Mouse (Mus musculus) adrenal gland, postnatal 14 days (tissue): ENCODE results near the gene Trio. TPM values are rescaled to one million over a fixed set of nuclear protein-coding genes. Genes with fewer than 3 reads are reported as not detected.
"Not testable (repeated sequence)": the region's sequence is repeated elsewhere in the genome, so short reads cannot be mapped to it uniquely, and the experiment has no call there.

Source experiments
- DNase-seq: peaks from one replicate; pipeline ENCODE4 v3.0.0; 2021; ENCODE audit warnings: mixed read lengths
- total RNA-seq: library from RNA; stranded (reverse); gene quantifications from 2 replicates; pipeline ENCODE4 v1.2.3, GENCODE M21; 2021

The Trio gene
- total RNA-seq, 1 experiment from 2014 or later, result 59.0 TPM

DNA sequence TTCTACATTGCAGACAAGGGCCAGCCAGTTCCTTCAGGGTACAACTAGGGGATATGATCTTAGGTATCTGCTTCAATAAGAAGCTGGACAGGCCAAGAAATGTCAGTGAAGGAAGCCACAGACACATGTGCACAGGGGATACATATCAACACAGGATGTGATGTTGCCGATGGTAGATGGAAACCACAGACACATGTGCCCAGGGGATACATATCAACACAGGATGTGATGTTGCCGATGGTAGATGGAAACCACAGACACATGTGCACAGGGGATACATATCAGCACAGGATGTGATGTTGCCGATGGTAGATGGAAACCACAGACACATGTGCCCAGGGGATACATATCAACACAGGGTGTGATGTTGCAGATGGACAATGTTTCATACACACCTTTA, 197.8 kb downstream of the Trio start:
- DNase-seq, result not testable (repeated sequence)

DNA sequence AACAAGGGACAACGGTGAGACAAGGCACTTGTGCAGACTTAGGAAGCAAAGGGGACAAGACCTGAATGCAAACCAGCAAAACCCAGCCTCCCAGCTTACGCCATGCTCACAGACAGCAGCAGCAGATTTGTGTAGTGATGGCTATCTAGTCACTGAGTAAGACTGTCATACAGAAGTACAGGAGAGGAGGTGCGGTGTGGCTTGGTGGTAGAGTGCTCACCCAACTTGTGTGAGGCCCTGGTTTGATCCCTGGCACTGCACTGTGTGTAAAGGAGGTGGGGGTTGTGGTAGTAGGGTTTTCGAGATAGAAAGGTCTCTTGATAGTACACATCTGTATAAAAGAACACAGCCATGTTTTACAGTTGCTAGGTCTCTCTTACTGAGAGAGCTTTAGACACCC, 198.8 kb downstream of the Trio start:
- DNase-seq, result no peak

DNA sequence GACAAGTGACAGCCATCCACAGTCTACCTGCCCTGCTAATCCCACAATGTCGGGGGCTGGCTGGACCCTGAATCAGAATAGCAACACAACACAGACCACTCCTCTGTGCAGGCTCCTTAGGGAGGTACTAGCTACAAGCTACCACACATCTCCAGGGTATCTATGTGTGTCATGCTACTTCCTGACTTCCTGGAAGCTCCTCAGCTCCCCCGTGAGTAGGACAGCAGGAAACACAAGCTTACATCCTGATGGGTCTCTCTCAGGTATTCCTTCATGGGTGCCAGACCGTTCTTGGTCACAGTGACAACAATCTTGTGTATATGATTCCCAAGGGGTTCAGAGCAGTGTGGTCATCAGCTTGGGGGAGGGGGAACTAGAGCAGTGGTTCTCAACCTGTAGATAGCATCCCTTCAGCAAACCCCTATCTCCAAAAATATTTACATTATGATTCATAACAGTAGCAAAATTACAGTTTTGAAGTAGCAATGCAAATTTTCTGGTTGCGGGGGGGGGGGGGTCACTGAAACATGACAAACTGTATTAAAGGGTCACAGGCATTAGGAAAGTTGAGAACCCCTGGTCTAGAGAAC, 199.5 kb downstream of the Trio start:
- DNase-seq, result no peak

DNA sequence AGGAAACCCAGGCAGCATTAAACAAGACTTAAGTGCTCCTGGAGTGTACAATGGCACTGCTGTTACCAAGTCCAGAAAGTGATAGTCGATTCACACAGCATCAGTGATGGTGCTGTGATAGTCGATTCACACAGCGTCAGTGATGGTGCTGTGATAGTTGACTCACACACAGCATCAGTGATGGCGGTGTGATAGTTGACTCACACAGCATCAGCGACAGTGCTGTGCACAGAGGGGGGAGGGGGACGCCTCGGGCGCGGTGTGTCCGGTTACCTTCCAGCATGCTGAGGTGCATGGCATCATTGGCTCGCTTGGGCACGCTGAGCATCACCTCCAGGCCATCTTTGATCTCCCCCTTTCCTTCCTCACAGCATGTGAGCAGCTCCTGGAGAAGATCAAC, 200.3 kb downstream of the Trio start:
- DNase-seq, result no peak

DNA sequence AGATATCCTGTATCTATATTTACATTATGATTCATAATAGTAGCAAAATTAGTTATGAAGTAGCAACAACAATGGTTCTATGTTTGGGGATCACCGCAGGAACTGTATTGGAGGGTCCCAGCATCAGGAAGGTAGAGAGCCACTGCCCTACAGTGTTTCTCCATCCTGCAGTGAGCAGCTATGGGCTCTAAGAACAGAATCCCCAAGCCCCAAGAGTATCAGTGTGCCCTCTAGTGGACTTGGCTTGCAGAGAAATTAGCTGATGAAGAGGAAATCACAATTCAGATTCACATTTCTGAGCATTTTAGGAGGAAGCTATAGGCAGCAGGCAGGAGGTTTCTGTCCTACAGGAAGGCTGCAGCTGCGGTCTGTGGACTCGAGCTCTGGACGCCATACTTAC, 202.1 kb downstream of the Trio start:
- DNase-seq, result peak; percentile 53

DNA sequence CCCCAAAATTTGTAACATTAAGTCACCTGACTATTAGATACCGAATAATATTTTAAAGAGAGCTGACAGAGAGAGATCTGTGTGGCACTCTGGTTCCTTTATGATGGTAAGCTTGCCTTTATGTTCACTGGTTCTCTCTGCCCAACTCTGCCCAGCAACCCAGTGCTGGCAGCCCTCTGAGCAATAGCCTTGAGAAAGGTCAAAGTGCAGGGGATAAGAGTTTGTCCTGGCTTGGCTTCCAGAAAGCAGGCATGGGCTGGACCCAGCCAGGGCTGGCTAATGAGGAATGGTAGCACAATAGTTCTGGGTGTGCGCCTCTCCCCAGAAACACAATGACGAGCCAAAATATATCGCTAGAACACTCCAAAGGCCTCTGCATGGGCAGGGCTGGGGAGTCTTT, 203.2 kb downstream of the Trio start:
- DNase-seq, result peak; percentile 31

DNA sequence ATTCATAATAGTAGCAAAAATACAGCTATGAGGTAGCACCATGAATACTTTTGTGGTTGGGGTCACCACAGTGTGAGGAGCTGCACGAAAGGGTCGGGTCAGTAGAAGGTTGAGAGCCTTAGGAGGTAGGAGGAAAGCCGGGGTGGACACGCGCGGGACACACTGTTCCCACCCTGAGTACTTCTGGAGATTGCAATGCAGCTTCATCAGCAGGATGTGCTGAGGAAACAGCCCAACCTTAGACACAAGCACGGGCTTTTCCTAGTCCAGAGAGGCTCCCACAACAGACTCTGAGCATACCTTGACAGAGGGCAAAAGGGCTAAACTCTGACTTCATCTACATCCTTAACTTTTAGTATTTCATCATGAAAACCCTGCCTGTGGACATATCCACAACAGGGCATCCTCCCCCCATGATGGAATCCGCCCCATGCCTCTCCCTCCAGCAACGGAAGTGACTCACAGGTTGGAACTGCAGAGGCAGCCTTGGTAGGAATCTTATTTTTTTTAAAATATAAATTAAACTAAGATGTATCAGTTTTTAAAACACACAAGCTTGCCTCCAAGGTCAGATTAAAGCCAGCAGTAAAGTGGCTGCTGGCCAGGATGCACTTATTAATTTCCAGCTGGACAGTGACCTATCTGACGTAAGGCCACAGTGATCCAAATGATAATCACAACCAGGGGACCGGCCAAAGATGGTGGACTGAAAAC, 203.8 kb downstream of the Trio start:
- DNase-seq, result peak; percentile 60

- DNase-seq, result no peak
Measured at GRCm38 (mm10) chr15:27817096-27817495, 208.6 kb downstream of the Trio start.

GRCm38 (mm10) chr15:27814677-27815391, 210.8 kb downstream of the Trio start:
- no peak for DNase-seq

- no peak for DNase-seq
Measured at GRCm38 (mm10) chr15:27810793-27811488, 214.7 kb downstream of the Trio start.

DNA sequence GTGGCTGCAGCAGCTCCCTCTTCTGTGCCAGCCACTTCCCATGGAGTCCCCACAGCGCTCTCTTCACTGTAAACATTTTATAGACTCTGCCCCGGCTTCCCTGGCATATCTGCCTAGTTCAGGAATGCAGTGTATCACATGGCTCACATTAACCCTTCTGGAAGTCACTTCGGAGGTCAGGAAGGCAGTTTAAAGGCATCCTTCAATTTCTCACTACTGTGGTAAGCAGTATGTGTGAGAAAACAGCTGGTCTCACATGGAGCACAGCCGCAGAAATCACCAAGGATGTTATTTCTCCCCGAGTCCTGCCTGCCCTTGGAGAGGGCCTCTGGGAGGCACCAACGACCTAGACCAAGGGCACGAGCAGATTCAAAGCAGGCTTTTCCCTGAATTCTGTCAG, 215.4 kb downstream of the Trio start:
- peak; percentile 29 for DNase-seq

DNA sequence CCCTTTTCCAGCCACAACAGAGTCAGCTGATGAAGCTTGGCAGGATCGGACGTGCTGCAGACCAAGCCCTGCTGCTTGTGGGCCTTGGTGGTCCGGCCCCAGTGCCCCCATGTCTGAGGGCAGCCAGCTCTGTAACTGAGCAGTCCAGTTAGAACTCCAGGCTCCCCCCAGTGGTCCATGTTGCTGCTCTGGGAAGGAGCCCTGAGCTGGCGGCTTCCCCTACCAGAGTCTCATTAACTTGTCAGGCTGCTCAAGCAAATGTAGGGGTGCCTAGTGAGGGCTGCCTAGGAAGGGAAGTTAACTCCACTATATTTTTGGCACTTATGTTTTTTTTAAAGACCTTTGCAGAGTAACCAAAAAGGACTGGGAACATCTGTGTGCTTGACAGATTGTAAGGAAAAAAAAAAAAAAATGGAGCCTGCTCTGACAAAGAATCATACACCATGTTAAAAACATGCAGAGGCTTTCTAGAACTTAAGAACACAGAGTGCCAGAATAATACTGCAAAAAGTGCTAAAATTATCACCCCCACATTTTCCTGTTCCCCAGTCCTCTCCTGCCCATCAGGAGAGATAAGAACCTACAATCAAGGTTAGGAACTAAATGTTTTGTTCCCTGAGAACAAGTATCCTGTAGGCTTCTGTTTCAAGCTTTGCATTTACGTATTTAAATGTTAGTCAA, 216.9 kb downstream of the Trio start:
- DNase-seq, result peak; percentile 35

DNA sequence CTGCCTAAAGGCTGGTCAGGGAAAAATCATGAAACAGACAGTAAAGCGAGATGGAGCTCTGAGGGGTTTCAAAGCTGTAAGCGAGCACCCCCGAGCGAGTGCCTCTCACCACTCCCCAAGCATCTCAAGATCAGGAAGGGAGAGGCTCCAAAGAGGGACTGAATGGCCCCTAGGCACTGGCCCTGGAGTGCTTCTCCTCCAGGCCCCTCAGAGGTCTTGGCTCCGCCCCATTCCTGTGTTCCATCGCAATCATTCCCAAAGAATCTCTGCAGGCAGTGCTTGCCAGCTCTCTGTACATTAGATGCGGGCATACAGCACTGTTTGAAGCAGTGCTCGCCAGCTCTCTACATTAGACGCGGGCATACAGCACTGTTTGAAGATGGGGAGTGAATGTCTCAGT, 219.4 kb downstream of the Trio start:
- DNase-seq, result no peak

DNA sequence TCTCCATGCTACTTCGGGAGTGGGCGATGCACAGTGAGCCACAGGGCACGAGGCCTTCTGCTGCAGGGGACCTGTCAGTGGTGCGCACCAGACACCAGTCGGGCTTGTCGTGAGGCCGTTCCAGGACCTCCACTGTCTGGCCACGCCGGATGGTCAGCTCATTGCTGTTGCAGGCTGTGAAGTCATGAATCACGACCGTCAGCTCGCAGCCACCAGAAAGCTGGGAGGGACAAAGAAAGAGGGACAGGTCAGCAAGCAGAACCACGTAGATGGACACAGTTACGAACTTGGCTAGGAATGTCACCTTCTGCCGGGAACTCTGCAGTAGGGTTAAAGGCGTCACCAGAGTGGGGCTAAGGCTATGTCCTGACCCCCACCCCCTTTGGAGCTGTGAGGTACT, 220.0 kb downstream of the Trio start:
- no peak for DNase-seq

GRCm38 (mm10) chr15:27804447-27804846, 221.2 kb downstream of the Trio start:
- no peak for DNase-seq

DNA sequence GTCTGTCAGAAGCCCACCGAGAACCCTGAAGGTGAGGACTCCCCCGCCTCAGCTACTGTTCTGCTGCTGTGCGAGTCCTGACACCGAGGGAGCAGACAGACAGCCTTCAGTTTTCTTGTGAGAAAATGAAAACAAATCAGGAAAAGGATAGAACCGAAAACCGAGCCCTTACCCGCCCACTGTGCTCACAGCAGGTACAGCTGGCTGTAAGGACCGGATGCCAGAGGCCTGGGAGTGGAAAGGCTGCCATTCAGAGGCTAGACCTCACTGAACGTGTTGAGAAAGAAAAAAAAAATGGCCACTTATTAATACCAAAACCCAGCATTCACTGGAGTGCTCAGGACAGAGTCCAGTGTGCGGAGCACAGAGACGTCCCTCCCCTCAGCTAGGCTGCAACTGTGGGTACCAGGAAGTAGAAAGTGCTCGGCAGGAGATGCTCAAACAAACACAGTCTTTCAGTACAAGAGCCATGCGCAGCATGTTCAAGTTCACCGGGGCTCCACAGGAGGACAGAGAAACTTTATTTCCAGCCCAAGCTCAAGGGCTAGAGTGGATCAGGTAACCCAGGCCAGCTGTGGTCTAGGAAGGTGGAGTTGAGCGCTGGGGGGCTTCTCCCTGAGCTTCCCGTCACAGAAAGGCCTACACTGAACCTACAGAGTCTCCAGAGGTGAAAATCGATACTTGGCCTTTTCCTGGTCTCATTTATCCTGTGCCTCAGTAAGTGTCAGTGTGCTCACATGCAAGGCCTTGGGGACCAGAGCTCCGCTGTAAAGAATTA, 221.9 kb downstream of the Trio start:
- DNase-seq, result no peak

DNA sequence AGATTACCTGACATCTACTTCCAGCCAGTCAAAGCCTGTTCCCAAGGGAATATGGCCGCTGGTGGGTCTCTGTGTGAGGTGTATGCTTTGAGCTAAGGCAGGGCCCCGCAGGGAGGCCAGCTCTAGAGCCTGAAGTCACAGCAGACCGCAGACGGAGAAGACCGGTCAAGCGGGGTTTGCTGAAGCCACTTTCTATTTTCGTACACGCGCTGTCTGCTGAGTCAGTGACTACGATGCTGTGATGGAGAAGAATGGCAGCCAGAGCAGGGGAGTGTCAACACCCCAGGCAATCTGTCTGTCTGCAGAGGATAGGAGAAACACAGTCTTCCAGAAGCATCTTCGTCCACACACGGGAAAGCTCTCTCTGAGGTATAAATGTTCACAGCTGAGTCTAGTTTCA, 223.4 kb downstream of the Trio start:
- no peak for DNase-seq

GRCm38 (mm10) chr15:27801177-27801576, 224.5 kb downstream of the Trio start:
- DNase-seq, result no peak

- no peak for DNase-seq
Measured at GRCm38 (mm10) chr15:27797480-27798155, 228.0 kb downstream of the Trio start.

- DNase-seq, result no peak
Measured at GRCm38 (mm10) chr15:27796868-27797222, 228.8 kb downstream of the Trio start.
